Mouse (Mus musculus) megakaryocyte, embryonic 14.5 days (primary cell): ENCODE measurements at regions not wholly inside any gene's neighbourhood (a gene's known extent, or its start where the extent isn't known, plus 50 kb on each side); places are given as distances from the start of the nearest gene placed in this dataset.

ENCODE experiments used
- H3K27me3 ChIP-seq: replicated peaks from 2 replicates; pipeline ENCODE3; 2012; ENCODE audit warnings: inconsistent platforms
- H3K36me3 ChIP-seq: replicated peaks from 2 replicates; pipeline ENCODE3; 2012; ENCODE audit warnings: low read length, inconsistent platforms, mixed read lengths
- H3K4me1 ChIP-seq: 2 replicates; pipeline ENCODE4 v1.6.1; 2012; ENCODE audit warnings: inconsistent platforms
- H3K4me3 ChIP-seq: replicated peaks from 2 replicates; pipeline ENCODE3; 2012; ENCODE audit warnings: moderate library complexity, mild to moderate bottlenecking, inconsistent platforms
- H3K9me3 ChIP-seq: 2 replicates; pipeline ENCODE4 v1.6.1; 2012; ENCODE audit warnings: inconsistent platforms
- FLI1 ChIP-seq: IDR thresholded peaks from 2 replicates; pipeline ENCODE4 v1.6.1; 2012; ENCODE audit warnings: low read length, inconsistent platforms, mixed read lengths
- GATA1 ChIP-seq: IDR thresholded peaks from 3 replicates; pipeline ENCODE4 v1.6.1; 2012; ENCODE audit warnings: mixed read lengths, low read length, inconsistent platforms, borderline replicate concordance

DNA sequence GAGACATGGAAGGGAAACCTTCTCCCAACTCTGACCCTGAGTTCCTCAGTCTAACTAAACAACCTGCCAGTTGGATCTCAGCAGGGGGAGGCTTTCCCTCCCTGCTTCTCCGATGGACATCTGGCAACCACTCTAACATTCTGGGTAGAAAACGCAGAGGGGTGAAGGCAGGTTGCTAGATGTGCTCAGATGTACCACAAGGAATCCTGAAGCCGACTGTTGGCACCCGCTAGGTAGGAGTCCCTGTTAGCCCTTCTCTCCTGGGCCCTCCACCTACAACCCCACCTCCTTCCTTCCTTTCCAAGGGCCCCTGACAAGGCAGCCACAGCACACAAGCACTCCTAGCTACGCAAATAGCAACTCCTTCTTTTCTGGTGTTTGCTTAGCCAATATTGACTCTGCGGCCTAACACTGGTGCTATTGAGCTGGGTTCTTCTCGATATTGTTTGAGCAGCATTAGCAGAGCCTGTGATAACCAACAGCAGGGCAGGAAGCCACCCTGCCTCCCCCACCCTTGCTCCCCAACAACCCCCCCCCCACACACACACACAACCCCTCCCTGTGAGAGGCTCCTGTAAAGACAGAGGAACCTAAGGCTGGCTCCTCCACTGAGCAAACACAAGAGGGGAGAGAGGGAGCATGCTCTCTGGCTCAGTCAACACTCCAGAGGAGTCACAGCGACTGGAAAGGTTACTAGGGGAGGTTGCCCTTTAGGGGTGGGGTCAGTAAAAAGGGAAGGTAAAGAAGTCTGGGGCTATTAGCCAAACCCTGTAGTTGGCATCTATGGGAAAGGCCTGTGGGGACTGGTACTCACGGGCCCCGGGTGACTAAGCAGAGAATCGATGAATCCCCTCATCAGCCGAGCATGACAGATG lies 105.8 kb downstream of the Rplp1 start:
- Histone ChIP-seq H3K36me3 (no peaks in the 10 kb centered on the region), H3K27me3 (peaks cover 52% of the 10 kb centered on the region), H3K4me3 (no peak overlapping the region), H3K9me3 (no peaks in the 10 kb centered on the region), H3K4me1 (no peaks in the 10 kb centered on the region)
- no peak for TF ChIP-seq GATA1
- no peak for TF ChIP-seq FLI1

DNA sequence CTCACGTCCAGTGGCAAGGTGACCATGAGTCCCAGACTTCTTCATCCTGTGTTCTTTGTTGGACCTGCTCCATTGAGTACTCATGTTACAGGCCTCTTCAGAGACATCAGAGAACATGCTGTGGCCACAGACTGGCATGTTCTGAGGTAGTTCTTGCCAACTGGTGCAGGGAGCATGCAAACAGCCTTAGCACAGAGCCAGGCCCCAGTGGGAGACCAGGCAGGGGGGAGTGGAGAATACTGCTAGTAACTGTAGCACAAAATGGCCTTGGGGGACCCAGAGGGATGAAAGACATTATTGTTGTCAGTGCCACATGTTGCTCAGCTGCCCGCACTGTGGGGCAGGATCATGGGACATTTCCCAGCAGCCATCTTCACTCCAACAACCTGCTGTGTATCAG lies 108.4 kb downstream of the Rplp1 start:
- TF ChIP-seq FLI1 (no peak), GATA1 (no peak)
- Histone ChIP-seq H3K27me3 (peaks cover 59% of the 10 kb centered on the region), H3K4me3 (no peak overlapping the region), H3K9me3 (no peaks in the 10 kb centered on the region), H3K4me1 (no peaks in the 10 kb centered on the region), H3K36me3 (no peaks in the 10 kb centered on the region)

DNA sequence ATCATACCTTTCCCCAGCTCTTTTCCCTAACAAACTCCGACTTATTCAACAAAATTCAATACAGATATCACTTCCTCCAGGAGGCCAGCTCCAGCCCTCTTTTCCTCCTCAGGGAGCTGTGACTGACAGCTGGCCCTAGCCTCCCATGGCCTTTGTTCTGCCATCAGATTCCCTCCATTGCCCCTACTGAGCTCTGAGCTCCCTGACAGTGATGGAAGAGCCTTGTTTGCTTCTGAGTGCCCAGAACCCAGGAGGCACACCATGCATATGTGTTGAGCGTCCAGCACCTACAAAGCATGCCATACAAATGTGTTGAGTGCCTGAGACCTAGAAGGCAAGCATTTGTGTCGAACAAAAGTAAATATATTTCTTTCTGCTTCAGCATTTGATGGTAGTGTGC lies 110.8 kb downstream of the Rplp1 start:
- TF ChIP-seq FLI1 (no peak), GATA1 (no peak)
- H3K36me3 ChIP-seq = no peaks in the 10 kb centered on the region
- no peaks in the 10 kb centered on the region for H3K9me3 ChIP-seq
- H3K27me3 ChIP-seq = peaks cover 61% of the 10 kb centered on the region
- H3K4me3 ChIP-seq = no peak overlapping the region
- H3K4me1 ChIP-seq = no peaks in the 10 kb centered on the region

DNA sequence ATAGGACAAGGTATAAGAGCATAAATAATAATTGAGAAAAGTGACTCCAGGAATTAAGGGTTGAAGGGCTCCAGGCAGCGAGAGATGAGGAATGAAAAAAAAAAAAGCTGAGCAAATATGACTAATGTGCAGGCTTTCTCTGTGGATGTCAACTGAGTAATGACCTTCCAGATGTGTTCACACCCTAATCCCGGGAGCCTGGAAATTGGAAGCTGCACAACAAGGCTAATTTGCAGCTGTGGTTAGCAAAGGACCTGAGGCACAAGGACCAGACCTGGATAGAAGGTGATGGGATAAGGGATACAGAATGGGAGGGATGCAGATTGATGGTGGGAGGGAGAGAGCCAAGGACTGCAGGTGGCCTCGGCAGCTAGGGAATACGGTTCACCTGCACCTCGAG lies 111.6 kb downstream of the Rplp1 start:
- H3K27me3 ChIP-seq = peaks cover 55% of the 10 kb centered on the region
- no peaks in the 10 kb centered on the region for H3K4me1 ChIP-seq
- H3K4me3 ChIP-seq = no peak overlapping the region
- no peaks in the 10 kb centered on the region for H3K36me3 ChIP-seq
- no peaks in the 10 kb centered on the region for H3K9me3 ChIP-seq
- TF ChIP-seq GATA1 (no peak), FLI1 (no peak)

DNA sequence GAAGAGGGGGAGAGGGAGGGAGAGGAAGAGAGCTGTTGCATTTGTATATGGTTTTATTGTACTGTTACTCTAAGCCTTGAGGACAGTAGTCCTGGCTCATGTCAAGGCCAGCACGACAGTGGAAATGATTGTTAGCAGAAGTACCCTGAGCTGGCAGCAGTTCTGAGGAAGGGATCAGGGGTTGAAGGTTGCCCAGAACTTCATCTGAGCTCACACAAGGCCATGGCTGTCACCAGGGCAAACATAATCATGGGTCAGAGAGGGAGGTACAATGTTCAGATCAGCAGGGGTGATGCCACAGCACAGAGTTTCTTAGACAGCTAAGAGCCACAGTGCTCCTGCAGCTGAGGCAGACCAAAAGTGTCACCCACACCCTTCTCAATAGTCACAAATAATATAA lies 114.8 kb downstream of the Rplp1 start:
- no peak for TF ChIP-seq FLI1
- TF ChIP-seq GATA1 = no peak
- Histone ChIP-seq H3K9me3 (peaks cover 3% of the 10 kb centered on the region; the same call in 1 of the 2 replicates), H3K36me3 (no peaks in the 10 kb centered on the region), H3K4me1 (no peaks in the 10 kb centered on the region), H3K27me3 (peaks cover 50% of the 10 kb centered on the region), H3K4me3 (no peak overlapping the region)

DNA sequence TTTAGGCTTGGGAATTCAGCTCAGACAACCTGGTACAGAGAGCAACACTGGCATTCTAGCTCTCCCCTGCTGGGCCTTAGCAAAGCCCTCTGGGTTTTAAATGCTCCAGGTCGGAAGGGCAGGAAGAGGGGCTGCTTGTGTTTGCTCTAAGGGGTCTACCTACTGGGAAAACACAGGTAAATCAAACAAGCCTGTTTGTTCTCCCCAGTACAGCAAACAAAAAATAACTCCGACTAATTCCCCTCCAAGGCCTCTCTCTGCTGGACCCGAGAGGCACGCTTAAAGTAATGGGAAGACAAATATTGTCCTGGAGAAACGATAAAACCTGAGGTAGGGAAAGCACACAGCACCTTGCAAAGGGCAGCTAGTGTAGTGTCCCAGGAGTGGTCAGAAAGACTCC lies 118.4 kb downstream of the Rplp1 start:
- H3K27me3 ChIP-seq = peaks cover 36% of the 10 kb centered on the region
- H3K36me3 ChIP-seq = no peaks in the 10 kb centered on the region
- H3K9me3 ChIP-seq = peaks cover 22% of the 10 kb centered on the region
- H3K4me1 ChIP-seq = no peaks in the 10 kb centered on the region
- no peak overlapping the region for H3K4me3 ChIP-seq
- no peak for TF ChIP-seq FLI1
- TF ChIP-seq GATA1 = no peak

DNA sequence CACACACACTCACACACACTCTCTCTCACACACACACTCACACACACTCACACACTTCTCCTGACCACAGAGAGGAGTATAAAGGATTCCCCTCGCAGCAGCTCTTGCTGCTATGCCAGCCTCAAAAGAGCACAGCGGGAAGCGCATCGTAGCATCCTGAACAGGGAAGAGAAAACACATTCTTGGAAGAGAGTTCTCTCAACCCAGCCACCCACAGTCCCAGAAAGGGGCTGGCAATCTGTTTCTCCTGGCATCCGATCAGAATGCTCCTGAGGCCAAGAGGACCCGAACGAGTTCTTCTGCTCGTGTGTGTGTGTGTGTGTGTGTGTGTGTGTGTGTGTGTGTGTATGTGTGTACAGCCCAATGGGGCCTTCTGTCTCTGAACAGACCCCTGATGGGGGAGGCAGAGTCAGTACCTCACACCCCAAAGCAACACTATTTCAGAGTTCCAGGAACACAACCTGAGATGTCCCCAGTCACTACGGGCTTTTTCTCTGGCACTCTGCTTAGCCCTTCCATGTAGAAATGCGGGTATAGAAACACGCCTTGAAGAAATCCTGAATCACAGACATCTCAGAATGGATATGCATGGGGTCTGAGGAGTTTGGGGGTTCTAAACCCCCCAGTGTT lies 122.8 kb downstream of the Rplp1 start:
- H3K27me3 ChIP-seq = peaks cover 25% of the 10 kb centered on the region
- no peaks in the 10 kb centered on the region for H3K36me3 ChIP-seq
- no peak overlapping the region for H3K4me3 ChIP-seq
- H3K4me1 ChIP-seq = no peaks in the 10 kb centered on the region
- TF ChIP-seq FLI1 (no peak), GATA1 (no peak)
- H3K9me3 ChIP-seq = peaks cover 22% of the 10 kb centered on the region

DNA sequence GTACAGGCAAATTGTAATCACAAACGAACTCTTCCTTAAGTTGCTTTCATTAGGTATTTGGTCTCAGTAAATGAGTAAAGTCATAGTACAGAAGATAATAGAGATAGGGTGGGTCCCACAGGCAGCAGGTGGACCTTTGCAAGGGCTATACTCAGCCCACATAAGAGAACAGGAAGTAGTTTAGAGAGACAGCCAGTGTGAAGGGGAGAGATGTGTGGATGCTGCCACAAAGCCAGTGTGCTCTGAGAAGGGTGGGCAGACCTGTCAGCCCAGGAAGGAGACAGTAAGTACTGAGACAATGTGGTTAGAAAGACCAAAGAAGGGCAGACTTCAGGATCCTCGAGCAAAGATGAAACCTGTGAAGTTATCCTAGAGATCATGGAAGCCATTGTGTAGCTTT lies 123.5 kb downstream of the Rplp1 start:
- TF ChIP-seq FLI1 (no peak), GATA1 (no peak)

DNA sequence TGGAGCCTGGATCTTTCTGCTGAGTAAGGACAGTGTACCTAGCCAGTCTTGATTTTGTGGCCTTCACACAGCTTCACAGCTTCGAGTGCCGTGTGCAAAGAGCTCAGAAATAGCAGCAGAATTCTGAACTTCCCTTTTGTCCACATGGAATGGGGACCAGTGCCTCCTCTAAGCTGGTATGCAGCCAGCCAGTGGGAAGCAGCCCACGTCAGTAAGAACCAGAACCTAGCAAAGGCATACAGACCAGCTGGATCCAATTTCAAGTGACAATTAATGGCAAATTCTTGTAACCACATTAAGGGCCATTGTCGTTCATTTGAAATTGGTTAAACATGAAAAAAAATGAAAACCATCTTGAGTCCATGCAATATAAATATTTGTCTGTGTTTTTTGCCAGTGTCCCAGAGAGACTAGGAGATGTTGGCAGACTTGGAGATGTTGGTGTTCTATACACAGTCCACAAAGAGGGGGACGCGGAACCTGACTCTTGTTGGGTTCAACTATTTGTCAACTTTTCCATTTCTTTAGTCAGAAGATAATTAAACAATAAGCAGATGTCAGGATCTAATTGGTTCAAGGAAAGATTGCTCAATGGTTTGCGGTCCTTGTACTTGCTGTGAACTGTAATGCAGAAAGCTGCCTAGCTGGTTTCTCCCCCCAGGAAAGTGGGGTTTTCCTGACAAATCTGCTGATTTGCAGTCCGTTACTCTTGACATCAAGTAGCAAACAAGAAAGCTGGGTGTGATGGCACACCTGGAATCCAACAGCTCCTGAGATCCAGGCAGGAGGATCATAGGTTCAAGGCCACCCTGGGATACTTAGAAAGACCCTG lies 125.1 kb downstream of the Rplp1 start:
- Histone ChIP-seq H3K27me3 (peaks cover 29% of the 10 kb centered on the region), H3K36me3 (no peaks in the 10 kb centered on the region)
- no peak for TF ChIP-seq FLI1
- no peak for TF ChIP-seq GATA1

More for the DNA sequence above, 123.5 kb downstream of the Rplp1 start:
- H3K4me1 ChIP-seq = no peaks in the 10 kb centered on the region
- no peak overlapping the region for H3K4me3 ChIP-seq
- peaks cover 28% of the 10 kb centered on the region for H3K27me3 ChIP-seq
- H3K36me3 ChIP-seq = no peaks in the 10 kb centered on the region
- H3K9me3 ChIP-seq = peaks cover 22% of the 10 kb centered on the region

More for the DNA sequence above, 125.1 kb downstream of the Rplp1 start:
- no peaks in the 10 kb centered on the region for H3K4me1 ChIP-seq
- H3K9me3 ChIP-seq = peaks cover 16% of the 10 kb centered on the region
- no peak overlapping the region for H3K4me3 ChIP-seq
